Mouse (Mus musculus): ENCODE measurements around the gene Dnajc7.

GRCm38 (mm10) chr11:100595533-100595932 is 24.4 kb downstream of the Dnajc7 start:
- TF ChIP-seq GATA1 (IDR thresholded peaks at IDR 0.05; ENCODE audit: borderline replicate concordance, low read length) (no peak), FLI1 (IDR thresholded peaks at IDR 0.05; ENCODE audit: low read length) (no peak)

Measured in megakaryocyte, embryonic 14.5 days (primary cell).